Mouse (Mus musculus) kidney, adult 2 months (tissue): ENCODE results near the gene Nr1i3.

Source experiments
- CTCF ChIP-seq: fragments of 200-500 bp; conservative IDR thresholded peaks from 2 replicates; pipeline ENCODE4 v1.5.1; 2011; ENCODE audit warnings: low read depth, mild to moderate bottlenecking, control low read depth, low read length, moderate library complexity, mixed read lengths; ENCODE audit not compliant: insufficient read depth, insufficient read length
- POLR2A ChIP-seq: fragments of 200-500 bp; IDR thresholded peaks from one replicate; pipeline ENCODE4 v1.6.1; 2011; ENCODE audit warnings: low read depth, low read length, control low read depth

DNA sequence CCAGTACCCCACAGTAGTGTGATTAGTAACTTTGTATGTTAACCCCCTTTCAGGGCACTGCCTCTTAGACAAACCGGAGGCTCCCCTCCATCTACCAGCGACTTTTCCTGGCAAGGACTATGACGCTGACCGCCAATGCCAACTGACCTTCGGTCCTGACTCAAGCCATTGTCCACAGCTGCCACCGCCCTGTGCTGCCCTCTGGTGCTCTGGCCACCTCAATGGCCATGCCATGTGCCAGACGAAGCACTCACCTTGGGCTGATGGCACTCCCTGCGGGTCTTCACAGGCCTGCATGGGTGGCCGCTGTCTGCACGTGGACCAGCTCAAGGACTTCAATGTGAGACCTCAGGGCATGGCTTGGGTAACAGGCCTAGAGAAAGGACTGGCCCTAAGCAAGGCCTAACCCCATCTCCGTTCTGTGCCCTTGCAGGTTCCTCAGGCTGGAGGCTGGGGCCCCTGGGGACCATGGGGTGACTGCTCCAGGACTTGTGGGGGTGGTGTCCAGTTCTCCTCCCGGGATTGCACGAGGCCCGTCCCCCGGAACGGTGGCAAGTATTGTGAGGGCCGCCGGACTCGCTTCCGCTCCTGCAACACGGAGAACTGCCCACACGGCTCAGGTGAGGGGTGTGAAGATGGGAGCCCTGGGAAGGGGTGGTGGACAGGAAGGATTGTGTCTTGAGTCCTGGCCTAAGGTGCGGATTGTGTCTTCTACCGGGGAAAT, 42.5 kb downstream of the Nr1i3 start:
- TF ChIP-seq POLR2A (no peak), CTCF (peak; percentile 77)
